Mouse (Mus musculus) kidney, postnatal 0 days (tissue): ENCODE data around the gene Lypd6. TPM values are rescaled to one million over a fixed set of nuclear protein-coding genes. Genes with fewer than 3 reads are reported as not detected.

Source experiments
- ATAC-seq: fragments of 200-750 bp; cut with Nextera tagmentation; replicated peaks from 2 replicates; pipeline ENCODE4 v1.8.0; 2017; ENCODE audit warnings: low read depth, moderate number of reproducible peaks, moderate TSS enrichment, moderate library complexity; ENCODE audit not compliant: low FRiP score
- DNase-seq: peaks from one replicate; pipeline ENCODE4 v3.0.0-alpha.2; 2016; ENCODE audit warnings: low spot score
- H3K27ac ChIP-seq: fragments of 300-500 bp; sonication (generic); 2 replicates; pipeline ENCODE4 v1.5.1; 2014; ENCODE audit warnings: mild to moderate bottlenecking
- H3K27me3 ChIP-seq: fragments of 300-500 bp; sonication (generic); 2 replicates; pipeline ENCODE4 v1.6.1; 2014; ENCODE audit warnings: low read length, mixed read lengths; ENCODE audit not compliant: insufficient read depth
- H3K36me3 ChIP-seq: fragments of 300-500 bp; sonication (generic); 2 replicates; pipeline ENCODE4 v1.6.1; 2014; ENCODE audit warnings: low read length, mixed read lengths; ENCODE audit not compliant: insufficient read depth
- H3K4me1 ChIP-seq: fragments of 300-500 bp; sonication (generic); replicated peaks from 2 replicates; pipeline ENCODE4 v1.6.1; 2014; ENCODE audit warnings: antibody characterized with exemption, low read length, mixed read lengths; ENCODE audit not compliant: insufficient read depth
- H3K4me2 ChIP-seq: fragments of 300-500 bp; sonication (generic); 2 replicates; pipeline ENCODE4 v1.6.1; 2014; ENCODE audit warnings: mild to moderate bottlenecking, low read length, moderate library complexity, mixed read lengths
- H3K4me3 ChIP-seq: fragments of 300-500 bp; sonication (generic); replicated peaks from 2 replicates; pipeline ENCODE4 v1.5.1; 2014; ENCODE audit warnings: low read depth, low read length
- H3K9ac ChIP-seq: fragments of 300-500 bp; sonication (generic); 2 replicates; pipeline ENCODE4 v1.6.1; 2014; ENCODE audit warnings: low read depth, low read length
- H3K9me3 ChIP-seq: fragments of 300-500 bp; sonication (generic); replicated peaks from 2 replicates; pipeline ENCODE4 v1.6.1; 2016; ENCODE audit warnings: low read length, inconsistent platforms, mixed read lengths
- CTCF ChIP-seq: IDR thresholded peaks from 2 replicates; pipeline ENCODE4 v1.5.1; 2016; ENCODE audit warnings: antibody characterized with exemption, low read depth, mild to moderate bottlenecking, moderate library complexity
- WGBS: fragments of 180-500 bp; shearing (Covaris S2); extraction: QIAGEN DNeasy Blood & Tissue Kit; methylation state at CpG from one replicate; pipeline ENCODE4 v1.1.7; 2014; 5-methylcytosine and 5-hydroxymethylcytosine counted together
- polyA plus RNA-seq: library from polyadenylated mRNA; unstranded; fragments of >200 nt; fragmentation: Nextera tagmentation; extraction: Ambion mirVana; gene quantifications from 2 replicates; pipeline ENCODE4 v1.2.1, GENCODE M21; 2015

Gene Lypd6
- polyA plus RNA-seq, 1 experiment from 2014 or later: 8.6 TPM

DNA sequence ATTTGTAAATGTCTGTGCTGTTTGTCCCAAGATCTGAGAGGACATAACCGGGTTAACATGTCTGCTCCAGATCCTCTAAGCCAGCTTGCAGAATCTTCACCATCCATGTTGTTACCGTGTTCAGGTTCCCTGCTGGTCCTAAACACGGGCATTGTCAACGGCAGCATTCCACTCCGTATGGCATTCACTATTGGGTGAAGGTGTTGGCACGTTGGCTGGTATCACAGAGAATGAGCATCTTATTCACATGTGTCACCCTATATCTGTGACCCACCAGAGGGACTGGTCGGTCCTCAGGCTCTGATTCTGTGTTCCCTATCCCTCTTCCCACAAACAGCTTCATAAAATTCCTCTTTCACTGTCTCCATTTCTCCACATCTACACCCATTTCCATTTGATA is 52.9 kb downstream of the Lypd6 start:
- 92% methylated on average over 7 of the region's 7 CpGs for WGBS
- H3K4me1 ChIP-seq: no peaks in the 10 kb centered on the region
- no peak overlapping the region for H3K4me3 ChIP-seq
- DNase-seq (no peak), ATAC-seq (no peak)
- H3K36me3 ChIP-seq: no peaks in the 10 kb centered on the region
- H3K9ac ChIP-seq: no peak overlapping the region
- H3K4me2 ChIP-seq: no peak overlapping the region
- TF ChIP-seq CTCF: no peak
- H3K9me3 ChIP-seq: no peaks in the 10 kb centered on the region
- no peaks in the 10 kb centered on the region for H3K27me3 ChIP-seq
- no peak overlapping the region for H3K27ac ChIP-seq

DNA sequence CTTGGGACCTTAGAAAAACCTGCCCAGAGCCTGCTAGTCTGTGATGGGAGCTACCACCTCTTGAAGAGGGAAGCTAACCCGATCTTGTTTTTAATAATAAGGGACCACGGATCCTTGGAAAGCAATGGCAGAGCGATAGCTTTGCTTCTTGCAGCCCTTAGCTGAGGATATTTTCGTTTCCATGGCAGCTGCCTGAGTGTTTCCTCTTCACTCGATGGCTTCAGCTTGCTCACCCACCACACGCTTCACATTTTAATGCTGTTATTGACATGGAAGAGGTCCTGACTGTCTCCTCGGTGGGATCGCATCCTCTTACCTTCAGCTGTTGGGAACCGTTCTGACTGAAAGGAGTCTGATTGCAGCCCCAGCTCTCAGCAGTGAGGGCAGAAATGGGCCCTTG is 54.6 kb downstream of the Lypd6 start:
- no peak for ATAC-seq
- TF ChIP-seq CTCF: no peak
- no peak overlapping the region for H3K9ac ChIP-seq

DNA sequence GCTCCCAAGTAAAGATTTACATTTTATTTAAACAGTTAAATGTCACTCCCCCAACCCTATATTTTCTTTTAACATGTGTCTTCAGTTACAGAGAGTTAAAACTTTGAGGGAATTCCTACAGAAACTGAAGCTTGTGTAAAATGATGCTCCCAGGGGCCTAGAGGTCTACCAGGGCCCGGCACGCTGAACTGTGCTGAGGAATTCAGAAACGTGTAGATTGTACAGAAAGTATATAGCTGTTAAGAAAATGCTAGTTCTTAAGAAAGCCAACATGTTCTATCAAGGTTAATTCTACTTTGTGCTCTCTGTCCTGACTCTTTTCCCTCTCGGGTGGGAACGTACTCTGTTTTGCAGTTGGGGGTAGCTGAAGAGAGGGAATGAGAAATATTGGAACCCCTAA is 57.1 kb downstream of the Lypd6 start:
- 54% methylated on average over 5 of the region's 5 CpGs for WGBS
- H3K27me3 ChIP-seq: no peaks in the 10 kb centered on the region
- H3K4me1 ChIP-seq: no peaks in the 10 kb centered on the region
- ATAC-seq (no peak), DNase-seq (no peak)
- no peaks in the 10 kb centered on the region for H3K36me3 ChIP-seq
- H3K4me2 ChIP-seq: no peak overlapping the region
- no peak overlapping the region for H3K27ac ChIP-seq
- H3K9ac ChIP-seq: no peak overlapping the region
- no peak overlapping the region for H3K4me3 ChIP-seq
- H3K9me3 ChIP-seq: no peaks in the 10 kb centered on the region
- no peak for TF ChIP-seq CTCF

More for the DNA sequence above, 54.6 kb downstream of the Lypd6 start:
- Histone ChIP-seq H3K36me3 (no peaks in the 10 kb centered on the region), H3K4me1 (no peaks in the 10 kb centered on the region), H3K27ac (no peak overlapping the region), H3K4me2 (no peak overlapping the region), H3K9me3 (no peaks in the 10 kb centered on the region), H3K4me3 (no peak overlapping the region), H3K27me3 (no peaks in the 10 kb centered on the region)
- DNase-seq: no peak
- WGBS: 87% methylated on average over 9 of the region's 9 CpGs

DNA sequence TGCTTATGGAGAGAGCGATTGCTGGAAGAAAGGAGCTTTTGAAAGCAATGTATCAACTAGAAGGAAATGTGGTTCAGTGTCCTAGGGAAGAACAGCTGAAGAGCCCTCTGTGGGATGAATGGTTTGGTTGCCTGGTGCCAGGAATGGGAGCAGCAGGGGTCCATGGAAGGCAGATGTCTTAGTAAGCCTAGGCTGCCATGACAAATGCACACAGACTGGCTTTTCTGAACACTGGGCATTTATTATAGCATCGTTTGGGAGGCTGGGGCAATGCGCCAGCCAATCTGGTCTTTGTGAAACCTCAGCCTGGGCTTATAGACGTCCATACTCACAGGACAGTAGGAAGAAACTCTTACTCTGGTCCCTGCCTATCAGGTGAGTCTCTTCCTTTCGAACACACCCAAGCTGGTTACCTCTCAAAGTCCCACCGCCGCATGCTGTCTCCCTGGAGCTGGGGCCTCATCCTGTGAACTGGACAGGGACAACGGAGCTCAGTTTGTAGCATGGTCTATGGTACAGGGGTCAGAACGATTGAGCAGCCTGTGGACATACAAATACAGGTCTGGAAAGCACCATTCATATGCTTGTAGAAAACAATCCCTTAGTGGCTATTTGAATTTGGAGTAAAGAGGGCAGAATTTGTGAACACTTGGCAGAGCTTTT is 61.4 kb downstream of the Lypd6 start:
- H3K9me3 ChIP-seq: no peaks in the 10 kb centered on the region
- TF ChIP-seq CTCF: no peak
- H3K36me3 ChIP-seq: no peaks in the 10 kb centered on the region
- no peak overlapping the region for H3K4me3 ChIP-seq
- H3K9ac ChIP-seq: no peak overlapping the region
- no peaks in the 10 kb centered on the region for H3K27me3 ChIP-seq
- no peak overlapping the region for H3K4me2 ChIP-seq
- DNase-seq (no peak), ATAC-seq (no peak)
- H3K27ac ChIP-seq: no peak overlapping the region
- no peaks in the 10 kb centered on the region for H3K4me1 ChIP-seq
- 81% methylated on average over 9 of the region's 9 CpGs for WGBS

DNA sequence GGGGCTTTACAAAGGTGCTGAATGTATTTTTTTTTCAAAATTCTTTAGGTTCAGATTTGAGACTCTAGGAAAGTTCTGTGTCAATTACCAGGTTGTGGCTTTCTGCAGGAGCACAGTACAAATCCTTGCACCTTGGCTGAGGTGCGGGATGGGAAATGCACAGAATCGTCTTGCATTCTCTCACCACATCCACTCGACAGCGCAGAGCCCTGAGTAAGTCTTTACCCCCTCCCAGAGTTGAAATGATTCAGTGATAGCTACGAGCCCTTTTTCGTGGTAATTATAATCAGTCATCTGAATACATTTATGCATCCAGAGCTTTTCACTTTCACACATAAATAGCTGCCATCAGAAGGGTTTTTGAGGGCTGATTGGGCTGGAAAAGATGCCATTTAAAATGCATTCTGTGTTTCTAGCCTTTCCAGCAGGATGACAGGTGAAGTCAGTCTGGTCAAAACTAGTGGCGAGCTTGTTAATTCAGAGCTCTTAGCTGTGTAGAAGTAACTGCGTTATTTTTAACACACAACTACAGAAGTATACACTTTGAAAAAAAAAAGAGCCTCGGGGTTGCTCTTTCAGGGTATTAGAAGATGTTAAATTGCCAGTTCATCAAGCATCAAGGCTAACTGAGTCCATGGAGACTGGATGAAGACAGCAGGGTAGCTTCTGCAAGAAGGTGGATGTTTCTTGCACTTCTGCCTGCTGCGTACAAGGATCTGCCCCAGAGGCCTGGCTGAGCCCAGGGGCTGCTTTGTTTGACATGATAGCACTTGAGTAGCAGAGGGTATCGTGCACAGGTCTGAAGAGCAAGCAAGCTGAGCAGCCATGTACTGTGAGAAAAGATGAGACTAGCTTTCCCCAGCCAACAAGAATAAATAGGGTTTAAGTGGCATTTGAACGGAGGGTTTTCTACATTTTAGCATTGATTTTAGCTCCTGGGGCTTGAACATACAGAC is 62.4 kb downstream of the Lypd6 start:
- H3K4me1 ChIP-seq: no peaks in the 10 kb centered on the region
- H3K9ac ChIP-seq: no peak overlapping the region
- no peaks in the 10 kb centered on the region for H3K36me3 ChIP-seq
- H3K9me3 ChIP-seq: no peaks in the 10 kb centered on the region
- H3K27me3 ChIP-seq: no peaks in the 10 kb centered on the region
- no peak for TF ChIP-seq CTCF
- no peak overlapping the region for H3K4me2 ChIP-seq
- no peak overlapping the region for H3K4me3 ChIP-seq
- DNase-seq (no peak), ATAC-seq (no peak)
- 81% methylated on average over 12 of the region's 12 CpGs for WGBS
- H3K27ac ChIP-seq: no peak overlapping the region

DNA sequence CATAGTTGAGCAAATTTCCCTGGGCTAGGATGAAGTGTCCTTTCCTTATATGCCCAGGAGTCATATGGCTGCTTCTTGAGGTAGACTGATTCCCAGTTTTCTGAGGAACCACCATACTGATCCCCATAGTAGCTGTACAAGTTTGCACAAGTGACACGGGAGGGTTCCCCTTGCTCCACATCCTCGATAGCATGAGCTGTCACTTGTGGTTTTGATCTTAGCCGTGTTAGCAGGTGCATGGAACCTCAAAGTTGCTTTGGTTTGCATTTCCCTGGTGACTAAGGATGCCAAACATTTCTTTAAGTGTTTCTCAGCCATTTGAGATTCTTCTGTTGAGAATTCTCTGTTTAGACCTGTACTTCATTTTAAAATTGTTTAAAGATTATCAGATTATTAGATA is 64.4 kb downstream of the Lypd6 start:
- TF ChIP-seq CTCF: no peak
- Histone ChIP-seq H3K27ac (no peak overlapping the region), H3K27me3 (no peaks in the 10 kb centered on the region), H3K9ac (no peak overlapping the region), H3K4me1 (no peaks in the 10 kb centered on the region), H3K36me3 (no peaks in the 10 kb centered on the region), H3K9me3 (no peaks in the 10 kb centered on the region), H3K4me3 (no peak overlapping the region), H3K4me2 (no peak overlapping the region)
- WGBS: 82% methylated on average over 3 of the region's 3 CpGs
- ATAC-seq: no peak
- no peak for DNase-seq
